Mouse (Mus musculus) lung, adult 10 weeks (tissue): ENCODE results near the gene Kitl. TPM values are rescaled to one million over a fixed set of nuclear protein-coding genes. Genes with fewer than 3 reads are reported as not detected.

Experiments used
- polyA plus RNA-seq: library from polyadenylated mRNA; stranded (reverse); fragments of 350-450 nt; fragmentation: Illumina TruSeq; extraction: RNeasy Lipid Tissue Mini Kit (QIAGEN cat#74804); gene quantifications from one replicate; pipeline ENCODE4 v1.2.3, GENCODE M21; 2014; ENCODE audit warnings: low read depth, low replicate concordance; ENCODE audit not compliant: insufficient read depth

Gene Kitl
- polyA plus RNA-seq: 53.9 TPM

DNA sequence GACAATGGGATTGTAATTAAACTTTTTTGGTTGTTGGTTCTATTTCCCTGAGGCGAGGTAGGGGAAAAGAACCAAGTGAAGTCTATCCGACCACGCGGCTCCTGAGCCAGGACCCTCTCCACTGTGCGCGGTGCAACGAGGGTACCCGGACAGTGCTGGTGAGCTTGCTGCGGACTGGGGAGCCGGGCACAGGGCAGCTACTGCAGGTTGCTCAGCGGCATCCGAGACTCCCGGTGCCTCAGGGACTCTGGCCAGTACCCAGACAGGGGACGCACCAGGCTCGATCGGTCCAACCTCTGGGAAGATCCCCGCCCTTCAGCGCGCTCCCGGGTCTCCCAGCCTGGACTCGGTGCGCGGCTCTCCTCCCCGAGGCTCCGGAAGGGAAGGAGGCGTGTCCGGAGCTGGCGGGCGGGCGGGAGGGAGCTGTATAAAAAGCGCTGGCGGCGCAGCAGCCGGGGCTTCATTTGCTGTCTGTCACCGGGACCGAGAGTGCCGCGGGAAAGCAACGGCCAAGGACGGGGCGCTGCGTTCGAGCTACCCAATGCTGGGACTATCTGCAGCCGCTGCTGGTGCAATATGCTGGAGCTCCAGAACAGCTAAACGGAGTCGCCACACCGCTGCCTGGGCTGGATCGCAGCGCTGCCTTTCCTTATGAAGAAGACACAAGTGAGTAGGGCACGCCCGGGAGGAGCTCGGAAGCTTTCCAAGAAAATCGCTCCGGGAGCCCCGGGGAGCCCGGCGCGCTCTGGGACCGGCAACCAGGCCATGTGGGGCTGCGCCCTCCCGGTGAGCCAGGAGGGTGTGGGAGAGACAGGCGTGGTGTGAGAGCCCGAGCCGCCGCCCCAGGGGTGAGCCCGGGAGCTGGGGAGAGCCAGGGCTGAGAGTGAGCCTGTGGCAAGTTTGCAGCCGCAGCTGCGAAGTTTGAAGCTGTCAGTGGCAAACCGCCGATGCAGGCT, at the start of gene Kitl:
Kitl (plus strand) TSS at position 261 of the 956 bp plus-strand sequence.

